Mouse (Mus musculus) brain, embryonic 14.5 days (tissue): ENCODE results near the gene Gm20517. TPM values are rescaled to one million over a fixed set of nuclear protein-coding genes. Genes with fewer than 3 reads are reported as not detected.
"Not testable (repeated sequence)": the region's sequence is repeated elsewhere in the genome, so short reads cannot be mapped to it uniquely, and the experiment has no call there.

ENCODE experiments used
- DNase-seq: peaks from one replicate; pipeline ENCODE4 v3.0.0-alpha.2; 2011; ENCODE audit warnings: low read depth
- CTCF ChIP-seq: fragments of 200-500 bp; IDR thresholded peaks from 2 replicates; pipeline ENCODE4 v1.5.1; 2012; ENCODE audit warnings: inconsistent platforms, mild to moderate bottlenecking, moderate library complexity, borderline replicate concordance; ENCODE audit not compliant: insufficient read depth, insufficient read length; ENCODE audit errors: extremely low read depth
- POLR2A ChIP-seq: fragments of 200-500 bp; IDR thresholded peaks from 2 replicates; pipeline ENCODE4 v1.6.1; 2012; ENCODE audit warnings: mild to moderate bottlenecking, inconsistent platforms, borderline replicate concordance; ENCODE audit not compliant: poor library complexity, insufficient read depth, insufficient read length, severe bottlenecking; ENCODE audit errors: extremely low read depth
- polyA plus RNA-seq: library from polyadenylated mRNA; depleted of rRNA; stranded (reverse); fragments of >200 nt; gene quantifications from 2 replicates; pipeline ENCODE4 v1.2.3, GENCODE M21; 2012

Gene Gm20517
- polyA plus RNA-seq, 1 experiment, result 2.6 TPM

DNA sequence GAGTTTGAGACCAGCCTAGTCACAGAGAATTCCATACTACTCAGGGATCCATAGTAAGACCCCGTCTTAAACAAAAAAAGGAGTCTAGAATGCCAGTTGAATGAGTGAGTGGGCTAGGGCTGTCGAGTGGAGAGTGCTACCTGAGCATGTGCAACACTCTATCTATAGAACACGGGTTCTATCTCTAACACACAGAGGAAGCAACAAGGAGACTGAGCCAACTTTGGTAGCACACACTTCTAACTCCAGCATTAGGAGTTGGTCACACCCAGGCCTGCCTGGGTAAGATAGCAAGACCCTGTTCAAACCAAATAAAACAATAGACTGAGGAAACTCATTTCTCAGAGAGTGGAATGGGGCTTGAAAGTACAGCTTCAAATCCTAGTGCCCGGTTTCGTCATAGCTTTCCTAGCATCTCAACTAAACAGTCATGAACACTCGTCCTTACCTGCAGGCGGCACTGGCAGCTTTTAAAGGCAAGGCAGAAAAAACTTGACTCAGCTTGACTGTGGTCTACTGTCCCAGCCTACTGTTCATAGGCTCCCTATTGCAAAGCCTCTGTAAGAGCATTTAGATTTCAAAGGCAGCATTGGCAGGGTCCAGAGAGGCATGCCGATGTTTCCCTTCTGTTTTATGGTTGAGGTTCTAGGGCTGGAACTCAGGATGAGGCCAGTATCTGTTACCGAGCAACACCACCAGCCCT, 6.4 kb downstream of the Gm20517 start:
- no peak for TF ChIP-seq CTCF
- TF ChIP-seq POLR2A, result no peak
- DNase-seq, result no peak

DNA sequence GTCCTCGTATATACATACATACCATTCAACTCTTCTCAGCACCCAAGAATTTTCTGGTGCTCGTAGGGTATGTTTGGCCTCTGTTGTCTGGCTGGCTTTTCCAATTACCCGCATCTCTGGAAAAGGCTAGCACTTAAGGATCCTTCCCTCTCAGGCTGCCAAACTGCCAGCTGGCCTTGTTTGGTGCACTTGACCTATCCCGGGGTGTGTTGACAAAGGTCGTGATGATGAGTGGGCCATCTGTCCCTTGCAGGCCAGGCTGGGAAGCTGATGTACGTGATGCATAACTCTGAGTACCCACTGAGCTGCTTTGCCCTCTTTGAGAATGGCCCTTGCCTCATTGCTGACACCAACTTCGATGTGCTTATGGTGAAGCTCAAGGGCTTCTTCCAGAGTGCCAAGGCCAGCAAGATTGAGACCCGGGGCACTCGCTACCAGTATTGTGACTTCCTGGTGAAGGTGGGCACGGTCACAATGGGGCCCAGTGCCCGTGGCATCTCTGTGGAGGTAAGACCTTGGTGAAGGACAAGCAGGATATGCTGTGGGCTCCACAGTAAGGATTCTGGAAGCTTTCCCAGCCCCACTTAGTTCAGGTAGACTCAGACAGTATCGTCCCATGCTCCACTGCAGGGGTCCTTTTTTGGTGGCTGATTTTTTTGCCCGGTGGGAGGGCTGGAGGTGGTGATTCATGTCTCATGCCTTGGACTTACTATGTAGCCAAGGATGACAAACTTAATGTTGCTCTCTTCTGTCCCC, 7.3 kb downstream of the Gm20517 start:
- no peak for DNase-seq
- TF ChIP-seq CTCF, result no peak
- no peak for TF ChIP-seq POLR2A

- no peak for DNase-seq
- no peak for TF ChIP-seq POLR2A
- TF ChIP-seq CTCF, result no peak
These were observed 11.6 kb downstream of the Gm20517 start for GRCm38 (mm10) chr17:47622912-47623554.

DNA sequence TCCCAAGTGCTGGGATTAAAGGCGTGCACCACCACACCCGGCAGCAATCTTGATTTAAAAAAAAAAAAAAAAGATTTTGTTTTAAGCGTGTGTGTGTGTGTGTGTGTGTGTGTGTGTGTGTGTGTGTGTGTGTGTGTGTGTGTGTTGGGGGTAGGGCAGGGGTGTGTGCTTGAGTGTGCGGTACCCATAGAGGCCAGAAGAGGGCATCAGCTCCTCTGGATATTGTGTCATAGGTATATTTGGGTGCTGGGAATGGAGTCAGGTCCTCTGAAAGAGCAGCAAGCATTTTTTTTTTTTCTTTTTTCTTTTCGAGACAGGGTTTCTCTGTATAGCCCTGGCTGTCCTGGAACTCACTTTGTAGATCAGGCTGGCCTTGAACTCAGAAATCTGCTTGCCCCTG, 13.2 kb downstream of the Gm20517 start:
- not testable (repeated sequence) for DNase-seq

DNA sequence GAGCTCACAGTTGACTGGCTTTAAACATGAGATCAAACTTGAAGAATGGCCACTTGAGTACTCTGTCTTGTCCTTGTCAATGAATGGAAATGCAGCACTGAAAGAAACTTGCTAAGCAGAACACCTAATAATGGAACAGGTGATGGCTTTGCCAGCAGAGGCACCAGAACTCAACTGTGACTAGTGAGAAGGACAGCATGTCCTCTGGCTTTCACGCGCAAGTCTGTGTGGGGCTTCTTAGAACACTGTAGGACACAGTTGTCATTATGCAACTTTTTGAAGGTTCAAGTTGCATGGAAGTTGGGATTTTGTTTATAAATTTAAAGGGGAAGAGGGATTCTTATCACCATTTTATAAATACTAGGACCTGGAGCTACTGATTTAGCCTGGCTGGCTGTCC, 13.7 kb downstream of the Gm20517 start:
- no peak for DNase-seq
- TF ChIP-seq POLR2A (no peak), CTCF (no peak)

- DNase-seq, result no peak
- no peak for TF ChIP-seq POLR2A
- TF ChIP-seq CTCF, result no peak
These were observed 14.6 kb downstream of the Gm20517 start for GRCm38 (mm10) chr17:47626031-47626430.

DNA sequence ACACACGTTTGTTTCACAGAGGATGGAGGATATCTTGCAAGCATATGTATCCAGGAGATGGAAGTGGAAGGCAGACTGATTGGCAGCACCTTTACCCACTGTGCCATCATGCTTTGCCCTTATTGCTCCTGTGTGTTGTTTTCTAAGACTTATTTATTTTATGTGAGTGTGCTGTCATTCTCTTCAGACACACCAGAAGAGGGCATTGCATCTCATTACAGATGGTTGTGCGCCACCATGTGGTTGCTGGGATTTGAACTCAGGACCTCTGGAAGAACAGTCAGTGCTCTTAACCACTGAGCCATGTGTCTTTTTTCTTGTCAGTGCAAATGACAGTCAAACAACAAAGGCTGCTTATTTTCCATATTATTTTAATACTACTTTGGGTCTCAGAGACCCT, 16.4 kb downstream of the Gm20517 start:
- TF ChIP-seq CTCF, result no peak
- TF ChIP-seq POLR2A, result no peak
- no peak for DNase-seq

GRCm38 (mm10) chr17:47628851-47629676, 17.7 kb downstream of the Gm20517 start:
- TF ChIP-seq POLR2A, result peak; percentile 61
- no peak for TF ChIP-seq CTCF
- peak; percentile 99 for DNase-seq

DNA sequence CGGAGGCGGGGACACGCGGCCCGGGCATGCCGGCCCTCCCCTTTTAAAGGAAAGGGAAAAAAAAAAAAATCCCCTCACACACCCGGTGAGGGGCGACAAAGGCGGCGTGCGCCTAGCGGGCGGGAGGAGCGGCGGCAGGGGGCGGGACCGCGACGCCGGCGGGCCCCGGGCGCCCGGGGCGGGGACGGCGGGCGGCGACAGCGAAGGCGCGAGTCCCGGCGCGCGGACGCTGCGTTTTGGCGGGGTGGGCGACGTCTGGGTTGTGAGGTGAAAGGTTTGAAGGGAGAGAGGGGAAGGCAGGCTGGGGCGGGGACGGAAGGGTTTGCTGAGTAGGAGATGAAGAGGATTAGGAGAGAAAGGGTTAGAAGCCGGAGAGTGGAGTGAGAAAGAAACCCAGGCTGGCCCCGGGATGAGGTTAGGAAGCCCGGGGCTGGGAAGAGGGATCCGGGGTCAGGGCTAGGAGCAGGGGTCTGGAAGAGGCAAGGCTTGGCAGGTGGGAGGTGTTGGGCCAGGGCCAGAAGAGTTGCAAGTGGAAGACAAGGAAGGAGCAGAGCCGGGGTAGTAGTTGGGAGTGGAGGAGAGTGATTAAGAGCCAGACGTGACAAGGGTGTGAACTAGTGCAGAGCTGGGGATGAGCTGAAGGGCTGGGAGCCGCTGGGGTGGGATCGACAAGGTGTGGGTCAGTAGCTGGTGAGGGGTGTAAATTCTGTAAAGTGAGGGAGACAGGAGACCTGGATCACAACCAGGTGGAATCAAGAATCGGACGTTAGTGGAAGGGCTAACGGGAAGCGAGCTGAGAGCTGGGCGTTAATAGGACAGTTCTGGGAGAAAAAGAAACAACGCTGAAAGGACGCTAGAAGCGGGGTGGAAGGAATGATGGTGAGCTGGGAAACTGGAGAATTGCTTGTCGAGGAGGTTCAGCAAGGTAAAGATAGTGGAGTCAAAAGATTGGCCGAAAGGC, 18.6 kb downstream of the Gm20517 start:
- no peak for TF ChIP-seq CTCF
- TF ChIP-seq POLR2A, result no peak; the same call in 1 of the 2 replicates
- DNase-seq, result peak; percentile 74

DNA sequence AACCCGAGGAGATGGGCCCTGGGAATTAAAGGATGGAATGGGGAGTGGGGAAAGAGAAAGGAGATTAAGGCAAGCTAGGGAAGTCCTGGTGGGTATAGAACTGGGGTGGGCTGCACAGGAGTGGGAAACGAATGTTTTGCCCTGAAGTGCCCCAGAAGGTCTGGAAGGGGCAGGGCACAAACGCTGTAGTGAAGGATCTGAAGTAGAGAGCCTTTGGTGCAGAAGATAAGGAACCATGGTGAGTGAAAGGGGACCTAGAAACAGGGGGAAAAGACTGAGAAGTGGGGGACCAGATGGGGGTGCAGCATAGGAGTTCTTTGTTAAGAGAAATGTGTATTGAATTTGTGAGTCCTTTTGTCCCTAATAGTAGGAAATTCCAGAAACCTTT, 19.3 kb downstream of the Gm20517 start, which contains the start of gene Usp49:
Gene Usp49 (plus strand): TSS at position 13 of the 388 bp plus-strand sequence.
- peak; percentile 15 for DNase-seq
- TF ChIP-seq POLR2A, result no peak
- TF ChIP-seq CTCF, result no peak
